Mouse (Mus musculus): ENCODE measurements at regions not wholly inside any gene's neighbourhood (a gene's known extent, or its start where the extent isn't known, plus 50 kb on each side); places are given as distances from the start of the nearest gene placed in this dataset.

DNA sequence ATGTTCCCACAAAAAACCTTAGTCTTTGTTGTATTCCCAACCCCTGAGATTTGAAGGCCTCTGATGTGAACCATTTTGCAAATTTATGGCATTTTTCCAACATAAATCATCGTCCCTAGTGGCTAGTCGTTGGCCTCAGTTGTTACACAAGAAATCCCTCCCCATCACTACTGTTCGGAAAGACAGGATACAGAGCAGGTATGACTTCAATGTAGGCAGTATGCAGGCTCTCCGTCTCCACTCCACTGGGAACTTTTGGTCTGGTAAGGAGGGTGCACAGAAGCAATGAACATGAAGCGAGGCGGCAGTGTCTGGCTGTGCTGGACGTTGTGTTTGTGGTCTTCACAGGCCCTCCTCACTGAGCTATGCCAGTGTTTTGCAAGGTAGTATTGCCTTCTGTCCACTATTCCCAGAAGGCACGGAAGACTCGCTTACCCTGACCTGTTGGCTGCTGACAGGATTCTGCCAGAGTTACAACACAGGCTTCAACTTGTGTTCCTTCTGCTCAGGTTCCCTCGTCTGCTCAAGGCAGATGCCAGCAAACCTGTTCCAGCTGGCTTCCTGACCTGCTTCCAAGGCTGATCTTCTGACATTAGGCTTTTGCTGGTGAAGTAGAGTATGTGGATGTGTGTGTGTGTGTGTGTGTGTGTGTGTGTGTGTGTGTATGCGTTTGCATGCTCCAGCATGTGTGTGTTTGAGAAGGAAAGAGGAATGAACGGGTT lies 80.0 kb upstream of the Pik3r1 start:
- no peak overlapping the region for H3K27ac ChIP-seq (ENCODE audit: control insufficient read depth, insufficient read depth, low read length)
- H3K4me1 ChIP-seq (replicated peaks; ENCODE audit: control insufficient read depth, insufficient read depth, low read length): no peaks in the 10 kb centered on the region
- no peak overlapping the region for H3K4me3 ChIP-seq (ENCODE audit: control insufficient read depth, insufficient read depth, low read length)
- DNase-seq: no peak
- no peak for TF ChIP-seq POLR2A (IDR thresholded peaks at IDR 0.05; ENCODE audit: control insufficient read depth, extremely low read depth, insufficient read depth, low read length, poor library complexity)
- no peak for TF ChIP-seq CTCF (IDR thresholded peaks at IDR 0.05; ENCODE audit: borderline replicate concordance, control insufficient read depth, extremely low read depth, insufficient read depth, low read length, poor library complexity)
- WGBS: 91% methylated on average over 12 of the region's 12 CpGs
- no peaks in the 10 kb centered on the region for H3K36me3 ChIP-seq (ENCODE audit: control insufficient read depth, insufficient read depth, low read length)
- no peaks in the 10 kb centered on the region for H3K27me3 ChIP-seq (ENCODE audit: control insufficient read depth, insufficient read depth, low read length)

GRCm38 (mm10) chr13:101848601-101849147 lies 80.7 kb upstream of the Pik3r1 start:
- H3K4me3 ChIP-seq (ENCODE audit: control insufficient read depth, insufficient read depth, low read length): no peak overlapping the region
- no peaks in the 10 kb centered on the region for H3K4me1 ChIP-seq (replicated peaks; ENCODE audit: control insufficient read depth, insufficient read depth, low read length)
- no peak overlapping the region for H3K27ac ChIP-seq (ENCODE audit: control insufficient read depth, insufficient read depth, low read length)
- no peaks in the 10 kb centered on the region for H3K36me3 ChIP-seq (ENCODE audit: control insufficient read depth, insufficient read depth, low read length)
- no peak for DNase-seq
- 92% methylated on average over 2 of the region's 2 CpGs for WGBS
- TF ChIP-seq POLR2A (IDR thresholded peaks at IDR 0.05; ENCODE audit: control insufficient read depth, extremely low read depth, insufficient read depth, low read length, poor library complexity) (no peak), CTCF (IDR thresholded peaks at IDR 0.05; ENCODE audit: borderline replicate concordance, control insufficient read depth, extremely low read depth, insufficient read depth, low read length, poor library complexity) (no peak)
- H3K27me3 ChIP-seq (ENCODE audit: control insufficient read depth, insufficient read depth, low read length): no peaks in the 10 kb centered on the region

DNA sequence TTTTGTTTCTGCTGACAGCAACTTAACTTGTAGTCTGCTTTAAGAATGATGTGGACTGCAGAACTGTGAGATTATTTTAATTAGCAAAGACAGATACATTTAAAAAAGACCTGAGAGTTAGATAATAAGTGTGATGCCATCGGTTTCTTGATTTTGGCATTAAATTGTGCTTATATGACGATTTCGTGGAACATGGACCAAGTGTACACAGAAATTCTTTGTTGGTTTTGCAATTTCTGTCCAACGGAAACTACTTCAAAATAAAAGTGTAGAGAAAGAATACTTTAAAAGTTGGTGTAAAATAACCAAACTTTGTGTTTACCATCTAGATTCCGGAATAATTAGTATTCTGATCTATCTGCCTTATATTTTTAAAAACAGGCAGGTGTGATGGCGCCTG lies 81.4 kb upstream of the Pik3r1 start:
- H3K4me3 ChIP-seq (ENCODE audit: control insufficient read depth, insufficient read depth, low read length): no peak overlapping the region
- no peak overlapping the region for H3K27ac ChIP-seq (ENCODE audit: control insufficient read depth, insufficient read depth, low read length)
- TF ChIP-seq POLR2A (IDR thresholded peaks at IDR 0.05; ENCODE audit: control insufficient read depth, extremely low read depth, insufficient read depth, low read length, poor library complexity): no peak
- no peak for TF ChIP-seq CTCF (IDR thresholded peaks at IDR 0.05; ENCODE audit: borderline replicate concordance, control insufficient read depth, extremely low read depth, insufficient read depth, low read length, poor library complexity)
- no peaks in the 10 kb centered on the region for H3K27me3 ChIP-seq (ENCODE audit: control insufficient read depth, insufficient read depth, low read length)
- WGBS: 93% methylated on average over 6 of the region's 6 CpGs
- no peaks in the 10 kb centered on the region for H3K36me3 ChIP-seq (ENCODE audit: control insufficient read depth, insufficient read depth, low read length)
- DNase-seq: no peak
- no peaks in the 10 kb centered on the region for H3K4me1 ChIP-seq (replicated peaks; ENCODE audit: control insufficient read depth, insufficient read depth, low read length)

GRCm38 (mm10) chr13:101851329-101851728 lies 83.3 kb upstream of the Pik3r1 start:
- no peak for DNase-seq
- no peaks in the 10 kb centered on the region for H3K36me3 ChIP-seq (ENCODE audit: control insufficient read depth, insufficient read depth, low read length)
- TF ChIP-seq POLR2A (IDR thresholded peaks at IDR 0.05; ENCODE audit: control insufficient read depth, extremely low read depth, insufficient read depth, low read length, poor library complexity) (no peak), CTCF (IDR thresholded peaks at IDR 0.05; ENCODE audit: borderline replicate concordance, control insufficient read depth, extremely low read depth, insufficient read depth, low read length, poor library complexity) (no peak)
- WGBS: 48% methylated on average over 6 of the region's 6 CpGs
- H3K27me3 ChIP-seq (ENCODE audit: control insufficient read depth, insufficient read depth, low read length): no peaks in the 10 kb centered on the region
- H3K4me1 ChIP-seq (replicated peaks; ENCODE audit: control insufficient read depth, insufficient read depth, low read length): no peaks in the 10 kb centered on the region
- H3K4me3 ChIP-seq (ENCODE audit: control insufficient read depth, insufficient read depth, low read length): no peak overlapping the region
- no peak overlapping the region for H3K27ac ChIP-seq (ENCODE audit: control insufficient read depth, insufficient read depth, low read length)

DNA sequence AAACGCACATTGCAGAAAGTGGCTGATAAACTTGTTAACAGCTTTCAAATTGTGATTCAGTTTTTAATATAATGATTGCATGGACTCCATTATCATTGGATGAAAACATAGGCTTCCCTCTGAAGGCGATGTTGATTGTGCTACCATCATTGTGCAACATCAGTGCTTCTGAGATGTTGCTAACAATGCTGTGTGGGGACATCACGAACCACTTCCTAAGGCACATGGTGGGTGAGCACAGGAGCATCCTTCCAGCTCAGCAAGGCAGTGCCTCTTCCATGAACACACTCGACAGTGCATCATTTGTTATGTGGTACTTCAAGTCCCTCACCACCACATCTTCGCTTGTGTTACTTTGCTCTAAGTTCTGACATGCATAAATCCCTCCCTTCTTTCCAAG lies 84.9 kb upstream of the Pik3r1 start:
- Histone ChIP-seq H3K4me3 (ENCODE audit: control insufficient read depth, insufficient read depth, low read length) (no peak overlapping the region), H3K27ac (ENCODE audit: control insufficient read depth, insufficient read depth, low read length) (no peak overlapping the region), H3K4me1 (replicated peaks; ENCODE audit: control insufficient read depth, insufficient read depth, low read length) (no peaks in the 10 kb centered on the region), H3K27me3 (ENCODE audit: control insufficient read depth, insufficient read depth, low read length) (no peaks in the 10 kb centered on the region), H3K36me3 (ENCODE audit: control insufficient read depth, insufficient read depth, low read length) (no peaks in the 10 kb centered on the region)
- WGBS: 94% methylated on average over 5 of the region's 5 CpGs
- no peak for TF ChIP-seq POLR2A (IDR thresholded peaks at IDR 0.05; ENCODE audit: control insufficient read depth, extremely low read depth, insufficient read depth, low read length, poor library complexity)
- no peak for TF ChIP-seq CTCF (IDR thresholded peaks at IDR 0.05; ENCODE audit: borderline replicate concordance, control insufficient read depth, extremely low read depth, insufficient read depth, low read length, poor library complexity)
- no peak for DNase-seq

DNA sequence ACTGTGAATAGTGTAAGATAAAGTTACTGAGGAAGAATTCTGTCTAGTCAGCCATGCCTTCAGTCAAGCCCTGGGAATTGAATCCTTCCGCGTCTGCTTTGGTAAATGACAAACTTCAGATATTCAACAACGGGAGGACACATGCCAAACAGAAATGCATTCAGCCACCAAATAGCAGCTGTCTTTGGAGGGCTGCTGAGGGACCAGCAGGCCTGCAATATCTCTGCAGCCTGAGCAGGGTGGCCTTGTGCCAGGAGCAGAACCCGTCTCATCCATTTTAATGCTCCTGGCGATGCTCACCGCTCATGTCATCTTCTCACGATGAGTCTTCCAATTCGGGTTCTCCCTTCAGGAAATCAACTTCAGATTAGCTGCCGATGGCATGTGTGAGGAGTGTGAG lies 87.1 kb upstream of the Pik3r1 start:
- Histone ChIP-seq H3K4me3 (ENCODE audit: control insufficient read depth, insufficient read depth, low read length) (no peak overlapping the region), H3K27me3 (ENCODE audit: control insufficient read depth, insufficient read depth, low read length) (no peaks in the 10 kb centered on the region), H3K27ac (ENCODE audit: control insufficient read depth, insufficient read depth, low read length) (no peak overlapping the region), H3K4me1 (replicated peaks; ENCODE audit: control insufficient read depth, insufficient read depth, low read length) (no peaks in the 10 kb centered on the region), H3K36me3 (ENCODE audit: control insufficient read depth, insufficient read depth, low read length) (no peaks in the 10 kb centered on the region)
- 94% methylated on average over 9 of the region's 9 CpGs for WGBS
- TF ChIP-seq CTCF (IDR thresholded peaks at IDR 0.05; ENCODE audit: borderline replicate concordance, control insufficient read depth, extremely low read depth, insufficient read depth, low read length, poor library complexity): no peak
- TF ChIP-seq POLR2A (IDR thresholded peaks at IDR 0.05; ENCODE audit: control insufficient read depth, extremely low read depth, insufficient read depth, low read length, poor library complexity): no peak
- DNase-seq: no peak
